Mouse (Mus musculus) lung, adult 2 months (tissue): ENCODE measurements around the gene Pspc1. TPM values are rescaled to one million over a fixed set of nuclear protein-coding genes. Genes with fewer than 3 reads are reported as not detected.

Source experiments
- DNase-seq: peaks from one replicate; pipeline ENCODE4 v3.0.0; 2022
- H3K4me1 ChIP-seq: fragments of 200-500 bp; 2 replicates; pipeline ENCODE4 v1.6.1; 2011; ENCODE audit warnings: low read length; ENCODE audit not compliant: control insufficient read depth, insufficient read depth
- H3K4me3 ChIP-seq: fragments of 200-500 bp; replicated peaks from 2 replicates; pipeline ENCODE3; 2011; ENCODE audit warnings: low read depth, mild to moderate bottlenecking, control low read depth, low read length; ENCODE audit errors: extremely low read depth
- CTCF ChIP-seq: fragments of 200-500 bp; IDR thresholded peaks from 2 replicates; pipeline ENCODE4 v1.5.1; 2011; ENCODE audit warnings: mild to moderate bottlenecking, low read length, control low read depth; ENCODE audit not compliant: insufficient read depth
- POLR2A ChIP-seq: fragments of 200-500 bp; IDR thresholded peaks from 2 replicates; pipeline ENCODE4 v1.6.1; 2011; ENCODE audit warnings: low read depth, mild to moderate bottlenecking, control low read depth, low read length, borderline replicate concordance; ENCODE audit errors: extremely low read depth
- WGBS: fragments of 180-500 bp; shearing (Covaris S2); methylation state at CpG from one replicate; pipeline ENCODE4 v1.1.7; 2018; 5-methylcytosine and 5-hydroxymethylcytosine counted together
- polyA plus RNA-seq: library from polyadenylated mRNA; depleted of rRNA; stranded (reverse); fragments of >200 nt; gene quantifications from 2 replicates; pipeline ENCODE4 v1.2.3, GENCODE M21; 2012; rRNA removed

Gene Pspc1
- 5.6 and 6.0 TPM in 2 replicates for polyA plus RNA-seq

DNA sequence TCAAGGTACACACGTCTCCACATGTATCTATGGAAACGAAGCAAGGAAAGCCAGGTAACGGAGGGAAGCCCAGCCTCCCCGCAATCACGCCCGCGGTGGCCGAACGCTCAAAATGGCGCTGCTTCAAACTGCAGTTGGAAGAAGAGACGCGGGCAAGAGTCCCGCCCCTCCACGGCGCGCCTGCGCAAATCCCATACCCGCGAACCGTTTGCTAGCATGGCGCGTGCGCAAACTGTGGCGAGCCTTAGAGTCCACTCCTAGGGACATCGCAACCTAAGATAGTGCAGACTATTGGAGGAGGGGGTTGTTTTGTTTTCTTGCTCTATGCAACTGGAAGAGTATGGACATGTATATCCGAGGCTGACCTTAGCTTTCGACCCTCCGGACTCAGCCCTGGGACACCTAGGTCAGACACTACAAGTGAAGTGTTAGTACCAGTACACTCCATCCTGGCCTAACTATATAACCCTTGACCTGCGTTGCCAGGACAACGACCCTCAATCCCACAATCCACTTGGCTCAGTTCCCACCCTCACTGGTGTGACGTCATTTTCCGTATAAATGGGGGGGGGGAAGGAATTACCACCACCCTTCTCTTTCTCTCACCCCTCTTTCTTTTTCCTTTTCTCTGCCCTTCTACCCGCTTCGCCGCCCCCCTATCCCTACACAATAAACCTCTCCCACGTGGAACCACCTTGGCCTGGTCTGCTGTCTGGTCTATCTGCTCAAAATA lies at the start of gene Pspc1:
TSS of gene Pspc1 (minus strand) at position 117 of the 733 bp plus-strand sequence.
- peak; percentile 96 for DNase-seq
- WGBS, result under 1% methylated on average over 36 of the region's 36 CpGs
- H3K4me3 ChIP-seq, result peak within 1 kb of the TSS; percentile 89
- peaks cover 2% of the 10 kb centered on the region for H3K4me1 ChIP-seq
- TF ChIP-seq POLR2A (peak; percentile 94; the same call in 1 of the 2 replicates), CTCF (no peak)

DNA sequence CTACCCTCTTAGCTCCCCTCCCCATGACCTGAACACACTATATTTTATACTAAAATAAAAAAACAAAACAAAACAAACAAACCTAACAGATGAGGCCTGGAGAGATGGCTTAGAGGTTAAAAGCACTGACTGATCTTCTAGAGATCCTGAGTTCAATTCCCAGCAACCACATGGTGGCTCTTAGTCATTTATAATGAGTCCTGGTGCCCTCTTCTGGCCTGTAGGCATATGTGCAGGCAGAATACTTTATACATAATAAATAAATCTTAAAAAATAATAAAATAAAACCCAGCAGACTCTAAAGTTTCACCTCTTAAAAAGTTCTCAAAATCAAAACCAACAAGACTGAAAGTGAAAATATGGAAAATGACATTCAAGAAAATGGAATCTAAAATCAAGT lies 46.4 kb upstream of the Pspc1 start:
- H3K4me1 ChIP-seq, result no peaks in the 10 kb centered on the region
- DNase-seq, result no peak
- TF ChIP-seq CTCF (no peak), POLR2A (no peak)
- H3K4me3 ChIP-seq, result no peak overlapping the region

DNA sequence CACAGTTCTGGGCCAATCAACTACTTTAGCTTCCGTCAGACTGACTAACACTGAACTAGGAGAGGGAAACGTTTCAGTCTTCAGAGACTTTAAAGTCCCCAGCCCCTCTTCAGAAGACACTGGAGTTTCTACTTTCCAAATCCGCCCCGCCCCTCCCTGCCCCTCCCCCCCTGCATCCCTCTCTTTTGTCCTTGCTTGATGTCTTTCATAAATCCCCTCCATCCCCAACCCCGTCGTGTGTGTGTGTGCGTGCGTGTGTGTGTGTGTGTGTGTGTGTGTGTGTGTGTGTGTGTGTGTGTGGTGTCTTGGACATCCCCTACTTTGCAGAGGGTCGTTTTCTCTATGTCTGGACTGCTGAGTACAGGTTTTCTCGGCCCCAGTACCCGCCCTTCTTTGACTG lies 39.5 kb upstream of the Pspc1 start:
- H3K4me1 ChIP-seq, result peaks cover 6% of the 10 kb centered on the region
- TF ChIP-seq CTCF (no peak), POLR2A (no peak)
- WGBS, result 28% methylated on average over 10 of the region's 11 CpGs
- no peak overlapping the region for H3K4me3 ChIP-seq
- no peak for DNase-seq

DNA sequence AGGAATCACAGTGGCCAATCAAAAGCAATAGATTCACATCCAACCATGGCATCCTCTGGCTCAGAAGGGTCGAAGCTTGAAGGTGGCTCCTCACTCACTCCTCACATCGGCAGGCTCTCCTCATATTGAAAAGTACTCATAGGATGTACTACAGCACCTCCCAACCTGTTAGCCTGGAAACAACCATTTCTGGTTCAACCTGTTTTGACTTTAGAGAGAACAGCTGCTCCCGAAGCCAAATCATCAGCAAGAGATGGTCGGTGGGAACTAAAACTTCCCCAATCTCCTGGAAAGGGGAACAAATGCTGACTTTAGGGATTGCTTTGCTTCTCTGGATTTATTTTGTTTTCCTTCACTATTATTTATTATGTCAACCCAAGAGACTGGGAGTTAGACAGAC lies 39.0 kb upstream of the Pspc1 start:
- TF ChIP-seq POLR2A, result no peak
- no peak for DNase-seq
- 56% methylated on average over 4 of the region's 4 CpGs for WGBS
- Histone ChIP-seq H3K4me3 (no peak overlapping the region), H3K4me1 (peaks cover 6% of the 10 kb centered on the region)

DNA sequence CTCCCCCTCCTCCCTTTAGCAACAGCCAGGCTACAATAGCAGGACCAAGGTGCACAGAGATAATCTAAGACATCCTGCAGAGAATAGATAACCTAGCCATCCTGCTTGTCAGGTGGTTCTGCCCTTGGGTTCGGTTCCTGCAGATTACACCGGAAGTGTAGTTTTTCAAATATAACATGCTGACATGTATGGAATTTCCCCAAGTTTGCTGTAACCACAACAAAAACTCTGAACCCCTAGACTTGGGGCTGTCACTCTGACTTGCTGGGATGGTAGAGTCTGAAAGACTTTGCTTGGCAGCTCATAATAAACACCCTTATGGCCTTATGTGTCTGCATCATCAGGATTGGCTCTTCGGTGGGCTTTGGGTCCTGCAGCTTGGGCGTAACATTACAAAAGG lies 38.4 kb upstream of the Pspc1 start:
- TF ChIP-seq CTCF (no peak), POLR2A (no peak)
- 89% methylated on average over 4 of the region's 4 CpGs for WGBS
- no peak for DNase-seq
- peaks cover 6% of the 10 kb centered on the region for H3K4me1 ChIP-seq
- no peak overlapping the region for H3K4me3 ChIP-seq

DNA sequence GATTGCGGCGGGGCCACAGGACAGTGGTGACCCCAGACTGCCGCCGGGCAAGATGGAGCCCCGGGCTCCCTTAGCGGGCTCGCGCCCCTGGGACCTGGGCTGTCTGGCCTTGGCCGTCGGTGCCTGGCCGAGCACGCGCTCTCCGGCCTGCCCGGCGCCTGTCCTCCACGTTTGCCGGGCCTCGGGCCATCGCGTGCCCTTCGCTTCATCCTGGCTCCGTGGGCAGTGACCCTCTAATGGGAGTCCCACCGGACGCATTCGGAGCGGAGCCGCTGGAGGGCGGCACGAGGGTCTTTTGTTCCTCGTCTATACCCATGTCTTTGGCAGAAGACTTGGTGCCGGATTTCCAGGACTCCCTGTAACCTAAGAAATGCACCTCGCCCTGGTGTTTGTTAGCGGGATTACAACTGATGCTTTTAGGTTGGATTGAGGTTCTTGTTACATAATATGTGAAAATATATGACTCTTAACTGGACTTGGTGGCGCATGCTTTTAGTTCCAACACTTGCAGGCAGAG lies 34.5 kb upstream of the Pspc1 start:
- peak; percentile 74 for DNase-seq
- no peak for TF ChIP-seq POLR2A
- peak; percentile 26 for TF ChIP-seq CTCF
- under 1% methylated on average over 35 of the region's 35 CpGs for WGBS
- Histone ChIP-seq H3K4me1 (peaks cover 15% of the 10 kb centered on the region), H3K4me3 (peak overlapping the region; percentile 62)

DNA sequence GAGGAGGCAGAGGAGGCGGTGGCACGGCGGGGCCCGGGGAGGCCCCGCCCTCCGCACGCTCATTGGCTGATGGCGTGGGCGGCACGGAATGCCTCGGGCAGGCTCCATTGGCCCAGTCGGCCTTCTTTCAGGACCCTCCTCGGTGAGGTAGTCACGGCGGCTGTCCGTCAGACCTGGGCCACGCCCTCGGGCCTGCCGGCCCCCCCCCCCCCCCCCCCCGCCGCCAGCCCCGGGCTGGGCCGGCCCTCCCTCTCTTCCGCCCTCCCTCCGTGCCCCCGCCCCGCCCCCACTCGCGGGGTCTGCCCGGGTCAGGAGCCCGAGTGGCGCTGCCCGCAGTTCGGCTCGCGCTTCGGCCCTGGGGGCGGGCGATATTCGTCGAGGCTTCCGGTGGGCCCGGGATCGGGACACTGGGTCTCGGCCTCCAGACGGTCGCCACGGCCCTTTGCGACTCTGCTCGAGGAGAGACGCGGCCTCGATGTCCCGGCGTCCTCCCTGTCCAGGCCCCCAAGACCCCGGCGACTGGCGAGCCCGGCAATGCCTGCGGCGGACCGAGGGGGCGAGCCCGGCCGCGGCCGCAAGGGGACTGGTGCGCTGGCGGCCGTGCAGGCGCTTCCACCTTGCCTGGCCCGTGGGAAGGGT lies 33.7 kb upstream of the Pspc1 start, which contains the start of gene Zmym5:
TSS of gene Zmym5 (minus strand) at position 16 of the 639 bp plus-strand sequence.
- peak; percentile 51; the same call in 1 of the 2 replicates for TF ChIP-seq POLR2A
- DNase-seq, result peak; percentile 89

DNA sequence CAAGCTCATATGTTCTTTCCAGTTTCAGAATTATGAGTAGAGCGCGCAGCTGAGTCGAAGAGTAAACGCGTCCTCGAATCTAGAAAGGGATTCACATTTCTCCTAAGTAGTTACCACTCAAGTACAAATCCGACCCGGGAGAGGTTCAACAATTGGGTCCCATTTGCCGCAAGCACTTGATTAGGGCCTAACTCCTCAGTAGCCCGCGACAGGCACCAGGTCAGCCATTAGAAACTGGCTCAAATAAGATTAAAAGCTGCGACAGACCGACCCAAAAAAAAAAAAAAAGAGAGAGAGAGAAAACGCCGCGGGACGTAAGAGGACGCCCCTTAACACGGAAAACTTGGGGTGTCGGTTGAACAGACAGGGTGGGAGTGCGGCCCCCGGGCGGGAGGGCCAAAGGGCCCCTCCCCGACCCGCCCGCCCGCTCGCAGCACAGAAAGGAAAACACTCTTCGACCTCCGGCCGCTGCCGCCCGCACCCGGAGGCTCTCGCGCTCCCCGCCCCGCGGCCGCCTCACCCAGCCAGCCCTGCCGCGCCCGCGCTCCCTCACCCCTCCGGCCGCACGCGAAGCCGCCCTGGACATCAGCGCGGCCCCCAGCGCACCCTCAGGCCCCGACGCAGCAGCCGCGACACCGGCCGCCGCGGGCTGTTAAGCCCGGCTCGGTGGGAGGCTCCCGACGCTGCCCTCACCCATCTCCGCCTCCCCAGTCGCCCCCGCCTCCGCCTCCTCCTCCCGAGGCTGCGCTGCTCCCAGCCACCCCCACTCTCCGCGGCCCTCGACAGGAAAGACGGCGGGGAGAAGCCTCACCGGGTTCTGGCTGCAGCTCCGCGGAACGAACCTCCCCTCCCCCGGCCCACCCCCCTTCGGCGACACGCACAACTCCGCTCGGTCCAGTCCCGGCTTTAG lies 32.9 kb upstream of the Pspc1 start:
- Histone ChIP-seq H3K4me1 (peaks cover 15% of the 10 kb centered on the region), H3K4me3 (peak overlapping the region; percentile 76)
- peak; percentile 67 for DNase-seq
- 2% methylated on average over 52 of the region's 86 CpGs for WGBS
- 0 out of 2 replicates have a peak, but pooled peaks have one; percentile 11 for TF ChIP-seq POLR2A

More for the DNA sequence above, 33.7 kb upstream of the Pspc1 start, which contains the start of gene Zmym5:
- H3K4me1 ChIP-seq, result peaks cover 15% of the 10 kb centered on the region
- WGBS, result 0% methylated on average over 44 of the region's 72 CpGs
- peak within 1 kb of the TSS; percentile 76 for H3K4me3 ChIP-seq

DNA sequence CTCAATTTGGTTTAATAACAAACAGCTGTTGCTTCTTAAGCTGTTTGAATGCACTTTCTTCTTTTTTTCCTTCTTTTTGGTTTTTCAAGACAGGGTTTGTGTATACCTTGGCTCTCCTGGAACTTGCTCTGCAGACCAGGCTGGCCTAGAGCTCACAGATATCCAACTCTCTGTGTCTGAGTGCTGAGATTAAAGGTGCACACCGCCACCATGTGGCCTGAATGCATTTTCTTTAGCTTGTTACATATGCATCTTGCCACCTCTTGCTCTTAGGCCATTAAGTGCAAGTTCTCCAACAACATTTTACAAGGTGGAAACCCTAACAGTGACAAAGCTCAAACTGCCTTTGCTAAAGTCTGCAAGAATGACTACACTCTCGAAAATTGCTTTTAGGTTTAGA lies 15.1 kb upstream of the Pspc1 start:
- TF ChIP-seq CTCF, result peak; percentile 27; the same call in 1 of the 2 replicates
- TF ChIP-seq POLR2A, result no peak
- no peak for DNase-seq
- H3K4me1 ChIP-seq, result no peaks in the 10 kb centered on the region
- no peak overlapping the region for H3K4me3 ChIP-seq
- 42% methylated on average over 2 of the region's 2 CpGs for WGBS
